Mouse (Mus musculus): ENCODE measurements around the gene Ece1.
A peak's percentile ranks its signal among the peaks of the same experiment; 100 is the strongest.

Ece1 gene

DNA sequence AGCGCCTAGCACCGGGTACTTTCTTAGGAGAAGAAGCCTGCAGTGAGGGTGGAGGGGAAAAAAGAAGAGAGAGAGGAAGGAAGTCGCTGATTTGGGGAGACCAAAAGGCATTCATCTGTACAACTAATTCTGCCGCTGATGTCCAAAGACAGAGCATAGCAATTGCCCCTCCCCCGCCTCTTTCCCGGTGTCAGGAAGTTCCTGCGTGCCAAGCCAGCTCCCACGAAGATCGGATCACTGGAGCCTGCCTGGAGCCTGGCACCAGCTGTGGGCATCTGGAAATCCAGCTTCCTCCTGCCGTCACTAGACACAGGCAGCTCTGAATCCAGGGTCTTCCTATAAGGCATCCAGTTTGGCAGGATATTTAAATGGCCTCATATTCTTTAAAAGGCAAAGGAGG lies 122.2 kb downstream of the Ece1 start:
- no peak for DNase-seq (ENCODE audit: inconsistent ontology term)

DNA sequence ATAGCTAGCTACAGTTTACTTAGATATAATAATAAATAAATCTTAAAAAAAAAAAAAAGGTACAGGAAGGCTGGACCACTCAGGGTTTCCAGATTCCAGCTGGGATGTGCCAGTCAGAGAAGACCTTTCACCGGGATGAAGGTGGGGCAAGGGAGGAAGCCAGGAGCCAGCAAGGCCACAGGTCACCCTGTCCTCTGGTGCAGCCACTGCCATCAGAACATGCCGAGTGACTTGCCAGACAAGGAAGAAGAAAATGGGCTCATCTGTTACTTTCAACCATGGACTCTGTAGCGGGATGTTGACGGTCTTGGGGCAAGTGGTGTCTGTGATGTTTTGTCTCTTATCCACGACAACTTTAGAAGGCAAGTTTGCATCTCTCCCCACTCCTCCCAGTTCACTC lies 122.7 kb downstream of the Ece1 start:
- no peak for DNase-seq (ENCODE audit: inconsistent ontology term)

DNA sequence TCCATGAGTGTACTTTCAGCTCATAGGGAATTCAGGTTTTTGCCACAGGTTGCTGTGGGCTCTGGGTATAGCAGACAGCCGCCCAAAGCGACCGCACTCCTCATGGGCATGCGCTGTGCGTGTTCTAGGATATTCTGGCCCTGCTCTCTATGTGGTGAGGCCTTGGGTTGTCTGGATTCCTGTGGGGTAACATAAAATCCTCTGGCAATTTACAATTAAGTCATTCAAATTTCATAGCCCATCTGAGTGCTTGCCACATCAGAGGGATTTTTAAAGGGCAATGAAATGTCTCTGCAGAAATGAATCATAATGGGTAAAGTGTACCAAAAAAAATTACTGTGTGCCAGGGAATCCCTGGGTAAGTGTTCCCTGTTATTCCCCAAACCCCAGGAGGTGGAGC lies 127.4 kb downstream of the Ece1 start:
- DNase-seq (ENCODE audit: inconsistent ontology term) = peak; percentile 62

DNA sequence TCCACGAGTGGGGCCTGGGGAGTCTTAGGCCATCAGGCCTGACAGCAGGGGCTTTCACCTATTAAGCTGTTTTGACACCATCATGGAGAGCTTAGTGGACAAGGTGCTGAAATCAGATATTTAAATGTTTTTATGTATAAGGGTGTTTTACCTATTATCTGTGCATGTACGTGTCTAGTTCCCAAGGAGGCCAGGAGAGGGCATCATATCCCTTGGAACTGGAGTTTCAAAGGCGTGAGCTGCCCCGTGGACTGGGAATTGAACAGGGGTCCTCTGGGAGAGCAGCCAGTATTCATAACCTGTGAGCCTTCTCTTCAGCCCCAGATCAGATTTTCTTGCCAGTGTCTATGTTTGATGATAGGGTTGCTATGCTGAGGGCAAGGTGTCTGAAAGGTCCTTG lies 128.4 kb downstream of the Ece1 start:
- no peak for DNase-seq (ENCODE audit: inconsistent ontology term)

DNA sequence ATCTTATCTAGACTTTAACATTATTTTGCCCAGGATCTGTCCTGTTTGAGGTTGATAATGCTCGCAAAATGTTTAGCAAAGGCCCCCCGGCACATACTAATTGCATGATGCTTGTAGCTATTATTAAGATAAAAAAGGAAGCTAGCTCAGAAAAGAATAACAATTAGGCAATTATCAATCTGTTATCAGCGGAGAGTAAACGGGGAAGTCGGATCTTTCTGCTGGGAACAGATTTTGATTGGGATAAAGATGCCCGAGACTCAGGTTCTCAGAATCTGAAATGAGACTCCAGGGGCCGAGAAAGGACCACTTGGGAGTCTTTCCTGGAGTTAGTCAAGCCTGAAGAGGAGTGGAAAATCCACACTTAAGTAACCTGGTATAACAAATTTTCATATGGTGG lies 129.2 kb downstream of the Ece1 start:
- no peak for DNase-seq (ENCODE audit: inconsistent ontology term)

DNA sequence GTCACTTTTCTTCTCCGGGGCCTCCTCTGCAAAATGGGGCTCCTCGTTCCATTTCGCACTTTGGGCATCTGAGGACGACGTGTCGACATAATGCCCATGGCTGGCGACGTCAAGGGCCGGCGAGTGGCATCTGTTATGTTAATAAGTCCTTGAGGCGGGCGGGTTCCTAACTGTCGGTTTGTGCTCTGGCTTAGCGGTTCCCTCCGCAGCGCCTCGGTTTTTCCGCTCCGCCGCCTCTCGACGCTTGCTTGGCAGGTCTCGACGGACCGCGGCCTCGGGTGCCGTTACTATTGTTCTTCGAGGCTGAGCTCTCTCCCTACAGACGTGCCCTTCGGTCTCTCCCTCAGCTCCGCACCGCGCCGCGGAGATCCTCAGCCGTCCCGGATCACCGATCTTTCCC lies 130.9 kb downstream of the Ece1 start, which contains the start of gene Eif4g3:
Gene Eif4g3, plus strand, starts transcription at position 133 of the 400 bp plus-strand sequence.
- DNase-seq (ENCODE audit: inconsistent ontology term) = no peak

DNA sequence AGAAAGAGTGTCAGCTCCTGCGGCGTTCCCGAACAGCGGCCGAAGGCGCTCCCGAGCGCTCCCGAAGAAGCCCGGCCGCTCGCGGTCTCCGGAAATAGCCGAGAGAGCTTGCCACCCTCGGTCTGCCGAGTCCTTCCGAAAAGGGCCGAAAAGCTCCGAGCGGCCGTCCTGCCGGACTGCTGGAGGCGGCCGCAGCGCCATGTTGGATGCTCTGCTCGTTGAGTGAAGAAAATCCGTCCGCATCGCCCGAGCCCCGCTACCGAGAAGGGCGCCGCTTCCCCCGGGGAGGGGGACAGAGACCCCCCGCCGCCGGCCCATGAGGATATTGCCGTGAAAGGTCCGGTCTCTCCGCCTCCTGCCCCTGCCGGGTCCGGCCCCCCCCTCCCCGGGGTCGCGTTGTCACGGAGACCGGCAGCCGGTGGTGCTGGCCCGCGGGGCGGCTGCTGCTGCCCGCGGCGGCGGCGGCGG lies 131.3 kb downstream of the Ece1 start:
- DNase-seq (ENCODE audit: inconsistent ontology term) = peak; percentile 95

DNA sequence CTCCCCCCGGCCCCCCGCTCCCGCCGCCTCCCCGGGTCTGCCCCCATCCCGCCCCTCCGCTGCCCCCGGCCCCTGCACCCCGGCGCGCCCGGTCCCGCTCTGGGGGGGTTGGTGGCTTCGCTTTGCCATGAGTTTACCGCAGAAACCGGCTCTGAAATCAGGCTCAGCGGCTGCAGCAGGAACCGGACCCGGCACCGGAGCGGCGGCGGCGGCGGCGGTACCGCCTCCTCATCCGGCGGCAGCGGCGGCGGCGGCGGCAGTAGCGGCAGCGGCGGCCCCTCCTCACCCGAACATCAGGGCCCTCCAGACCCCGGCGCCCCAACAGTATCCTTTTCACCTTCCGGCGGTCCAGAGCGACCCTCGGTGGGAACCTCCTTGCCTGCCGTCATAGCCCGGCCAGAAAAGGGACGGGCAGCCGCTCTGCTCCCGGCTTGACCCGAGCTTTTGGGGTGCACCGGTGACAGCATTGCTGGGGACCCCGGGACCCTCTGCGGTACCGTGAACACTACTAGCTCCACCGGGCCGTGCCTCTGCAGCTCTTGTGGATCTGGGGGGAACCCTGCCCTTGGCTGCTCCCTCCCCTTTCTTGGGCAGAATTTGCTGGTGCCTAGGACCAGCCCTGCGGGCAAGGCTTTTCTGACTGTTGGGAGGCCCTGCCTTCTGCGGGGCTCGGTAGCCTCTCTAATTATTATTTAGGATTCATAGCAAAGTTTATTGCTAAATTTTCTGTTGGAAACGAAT lies 132.0 kb downstream of the Ece1 start:
- peak; percentile 51 for DNase-seq (ENCODE audit: inconsistent ontology term)

DNA sequence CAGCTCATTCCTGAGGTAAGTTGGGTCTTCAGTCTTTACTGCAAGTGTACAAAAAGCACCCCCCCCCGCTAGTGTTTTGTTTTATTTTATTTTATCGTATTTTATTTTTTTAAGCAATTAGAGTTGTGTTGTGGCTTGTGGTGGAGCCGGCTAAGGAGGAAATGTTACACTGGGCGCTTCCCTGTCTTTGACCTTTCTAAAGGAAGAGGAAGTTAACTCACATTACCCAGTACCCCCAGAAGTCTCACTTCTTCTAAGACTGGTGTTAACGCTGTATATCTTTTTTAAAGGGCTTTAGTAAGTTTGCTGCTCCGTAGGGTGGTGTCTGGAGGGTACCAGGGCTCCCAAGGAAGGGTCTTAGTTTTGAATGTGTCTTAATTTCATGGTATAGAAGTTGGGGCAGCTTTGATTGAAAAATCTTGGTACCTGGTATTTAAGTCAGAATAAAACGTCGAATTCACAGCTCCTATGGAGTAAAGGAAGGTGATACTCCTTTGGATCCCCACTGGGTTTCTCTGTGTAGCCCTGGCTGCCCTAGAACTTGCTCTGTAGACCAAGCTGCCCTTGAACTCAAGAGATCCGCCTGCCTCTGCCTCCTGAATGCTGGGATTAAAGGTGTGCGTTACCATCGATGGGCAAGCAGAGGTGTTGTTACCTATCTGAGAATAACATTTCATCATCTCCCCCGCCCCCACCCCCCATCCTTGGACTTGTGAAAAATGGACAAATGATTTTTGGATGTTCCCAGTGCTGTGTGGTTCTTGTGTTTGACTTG lies 132.7 kb downstream of the Ece1 start:
- no peak for DNase-seq (ENCODE audit: inconsistent ontology term)

DNA sequence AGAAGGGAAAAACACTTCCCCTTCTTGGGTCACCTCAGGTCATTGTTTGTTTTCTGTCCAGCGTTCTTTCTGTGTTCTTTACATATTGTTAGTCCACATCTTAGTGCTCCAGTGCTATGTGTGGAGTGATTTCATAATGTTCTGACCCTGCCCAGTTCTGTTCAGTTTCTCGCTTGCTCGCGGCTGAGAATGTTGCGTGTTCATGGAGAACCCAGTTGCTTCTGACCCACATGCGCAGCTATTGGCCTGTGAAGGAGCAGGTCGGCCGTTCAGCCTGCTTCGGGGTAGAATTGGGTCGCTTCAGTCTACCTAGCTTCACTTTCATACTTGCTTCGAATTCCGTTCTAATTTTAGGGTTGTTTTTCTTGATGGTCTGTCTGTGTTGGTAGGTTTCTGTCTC lies 133.4 kb downstream of the Ece1 start:
- no peak for DNase-seq (ENCODE audit: inconsistent ontology term)

DNA sequence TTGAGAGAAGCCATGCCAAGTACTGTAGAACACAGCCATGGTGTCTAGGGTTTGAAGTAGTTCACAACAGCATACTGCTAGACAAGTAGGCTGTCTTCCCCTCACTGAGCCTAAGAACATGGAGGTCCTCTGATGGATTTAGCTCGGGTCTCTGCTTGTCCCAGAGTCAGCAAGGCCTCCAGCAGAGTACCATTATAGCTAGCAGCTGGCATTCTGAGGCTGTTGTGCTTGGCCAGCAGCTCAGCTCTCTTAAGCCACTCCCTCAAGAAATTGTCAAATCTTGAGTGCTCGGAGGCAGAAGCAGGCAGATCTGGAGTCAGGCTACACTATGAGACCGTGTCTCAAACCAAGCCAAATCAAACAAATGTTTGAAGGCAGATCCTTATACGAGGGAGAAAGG lies 136.2 kb downstream of the Ece1 start:
- no peak for DNase-seq (ENCODE audit: inconsistent ontology term)

DNA sequence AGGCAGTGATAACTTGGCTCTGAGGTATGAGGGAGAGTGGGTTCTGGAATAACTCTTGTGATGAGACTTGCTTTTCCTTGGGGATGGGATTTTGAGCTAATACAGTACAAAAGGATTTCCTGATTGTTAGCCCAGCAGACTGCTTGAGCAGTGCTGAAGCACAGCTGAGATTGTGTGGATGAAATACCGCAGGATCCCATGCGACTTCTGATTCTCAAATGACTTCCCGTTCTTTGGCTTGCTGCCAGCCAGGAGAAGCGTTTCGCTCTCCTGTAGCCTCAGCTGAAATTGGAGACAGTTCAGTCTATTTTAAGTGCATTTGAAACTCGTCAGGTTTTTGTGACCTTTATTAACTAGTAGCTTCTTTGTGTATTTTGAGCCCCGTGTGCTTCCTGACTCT lies 138.6 kb downstream of the Ece1 start:
- DNase-seq (ENCODE audit: inconsistent ontology term) = no peak

DNA sequence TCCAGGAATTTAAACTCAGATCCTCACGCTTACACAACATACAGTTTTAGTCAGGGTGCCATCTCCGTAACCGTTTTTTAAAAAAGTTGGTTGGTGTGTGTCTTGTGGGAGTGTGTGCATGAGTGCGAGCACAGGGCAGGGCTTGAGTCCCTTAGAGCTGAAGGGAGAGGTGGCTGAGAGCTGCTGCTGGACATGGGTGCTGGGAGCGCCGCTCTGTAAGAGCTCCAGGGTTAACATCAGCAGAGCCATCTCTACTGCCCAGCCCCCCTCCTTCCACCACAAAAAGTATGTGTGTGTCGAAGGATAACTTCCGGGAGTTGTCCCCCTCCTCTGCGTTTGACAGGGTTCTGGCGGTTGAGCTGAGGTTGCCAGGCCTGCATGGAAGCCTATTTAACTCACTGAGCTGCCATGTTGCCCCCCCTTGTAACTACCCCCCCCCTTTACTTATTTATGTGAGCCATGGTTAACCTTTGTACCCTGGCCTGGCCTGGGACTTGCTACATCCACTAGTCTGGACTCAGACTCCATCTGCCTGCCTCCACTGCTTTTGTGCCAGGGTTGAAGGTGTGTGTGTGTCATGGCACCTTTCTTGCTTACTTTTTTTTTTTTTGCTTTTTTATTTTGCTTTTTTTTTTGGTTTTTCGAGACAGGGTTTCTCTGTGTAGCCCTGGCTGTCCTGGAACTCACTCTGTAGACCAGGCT lies 142.0 kb downstream of the Ece1 start:
- no peak for DNase-seq (ENCODE audit: inconsistent ontology term)

DNA sequence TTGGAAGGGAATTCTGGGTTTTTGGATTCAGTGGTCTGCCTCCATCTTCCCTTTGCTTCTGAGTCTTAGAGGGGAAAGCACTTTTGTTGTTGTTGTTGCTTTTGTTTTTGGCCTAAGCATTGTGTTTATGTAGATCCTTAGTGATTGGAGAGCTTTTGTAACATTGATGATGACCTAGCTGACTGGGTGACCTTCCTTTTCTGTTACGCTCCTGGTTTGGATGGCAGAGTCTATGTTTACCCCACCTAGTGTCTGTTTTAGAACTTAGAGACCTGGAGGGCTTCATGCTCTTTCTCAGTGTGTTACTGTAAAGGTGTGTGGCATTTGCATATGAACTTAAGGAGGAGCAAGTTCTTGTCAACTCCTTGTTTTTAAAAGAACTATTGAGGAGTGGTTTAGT lies 143.7 kb downstream of the Ece1 start:
- no peak for DNase-seq (ENCODE audit: inconsistent ontology term)

DNA sequence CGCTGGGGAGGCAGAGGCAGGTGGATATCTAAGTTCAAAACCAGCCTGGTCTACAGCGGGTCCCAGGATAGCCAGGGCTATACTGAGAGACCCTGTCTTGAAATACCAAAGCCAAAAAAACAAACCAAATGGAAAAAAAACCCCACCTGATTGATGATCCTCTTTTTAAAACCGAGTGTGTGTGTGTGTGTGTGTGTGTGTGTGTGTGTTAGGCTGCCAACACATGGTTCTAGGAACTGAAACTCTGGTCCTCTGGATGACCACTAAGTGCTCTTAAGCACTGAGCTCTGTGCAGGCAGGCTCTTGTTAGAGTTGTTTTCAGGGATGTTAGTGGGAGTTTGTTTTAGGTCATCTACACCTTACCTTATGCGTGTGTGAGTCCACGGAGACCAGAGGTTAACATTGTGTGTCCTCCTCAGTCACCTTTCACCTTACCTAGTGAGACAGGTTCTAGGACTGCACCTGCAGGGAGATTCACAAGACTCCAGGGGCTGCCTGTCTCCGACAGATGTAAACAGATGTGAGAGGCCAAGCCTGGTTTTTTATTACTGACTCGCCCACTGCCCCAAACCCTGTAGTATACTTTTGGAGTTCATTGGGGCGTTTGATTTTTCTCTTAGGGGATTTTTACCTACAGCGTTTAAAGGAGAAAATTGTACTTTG lies 145.0 kb downstream of the Ece1 start:
- no peak for DNase-seq (ENCODE audit: inconsistent ontology term)

DNA sequence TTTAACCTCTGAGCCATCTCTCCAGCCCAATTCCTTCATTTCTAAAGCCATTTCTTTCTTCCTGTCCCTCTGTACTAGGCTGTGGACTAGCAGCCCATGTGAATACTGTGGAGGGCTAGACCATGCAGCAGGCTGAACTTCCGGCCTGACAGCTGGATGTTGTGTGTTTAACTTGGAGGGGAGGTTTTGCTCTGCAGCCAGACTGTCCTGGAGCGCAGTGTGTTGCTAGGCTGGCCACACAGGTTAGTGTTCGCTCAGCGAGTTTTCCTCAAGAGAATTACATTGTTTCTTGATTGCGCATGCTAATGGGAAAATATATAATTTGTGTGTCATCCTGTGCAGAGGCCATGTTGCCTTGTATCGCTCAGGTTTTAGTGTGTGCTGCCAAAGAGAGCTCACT lies 146.6 kb downstream of the Ece1 start:
- no peak for DNase-seq (ENCODE audit: inconsistent ontology term)

DNA sequence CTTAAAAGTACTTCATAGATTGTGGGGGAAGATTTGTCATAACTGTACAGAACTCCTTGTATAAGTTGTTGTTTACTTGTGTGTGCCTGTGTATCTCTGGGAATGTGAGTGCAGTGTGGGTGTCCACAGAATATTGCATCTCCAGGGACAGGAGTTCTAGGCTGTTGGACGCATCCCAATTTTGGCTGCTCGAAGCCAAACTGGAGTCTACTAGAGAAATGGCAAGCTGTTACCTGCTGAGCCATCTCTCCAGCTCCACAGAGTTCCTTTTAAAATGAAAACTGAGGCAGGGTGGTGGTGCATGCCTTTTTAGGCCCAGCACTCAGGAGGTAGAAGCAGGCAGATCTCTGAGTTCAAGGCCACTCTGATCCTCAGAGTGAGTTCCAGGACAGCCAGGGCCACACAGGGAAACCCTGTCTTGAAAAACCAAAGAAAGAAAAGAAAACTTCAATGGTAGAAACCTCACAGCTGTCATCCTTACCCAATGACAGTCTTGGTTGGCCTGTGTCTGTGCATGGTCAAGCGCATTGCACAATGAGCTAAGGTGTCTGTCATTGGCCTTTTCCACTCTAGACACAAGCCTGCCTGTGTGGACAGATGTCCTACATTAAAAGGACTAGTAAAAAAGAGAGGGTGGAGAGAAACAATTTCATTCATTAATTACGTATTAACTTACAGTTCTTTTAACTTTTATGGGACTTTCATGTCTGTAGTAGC lies 147.9 kb downstream of the Ece1 start:
- DNase-seq (ENCODE audit: inconsistent ontology term) = no peak

DNA sequence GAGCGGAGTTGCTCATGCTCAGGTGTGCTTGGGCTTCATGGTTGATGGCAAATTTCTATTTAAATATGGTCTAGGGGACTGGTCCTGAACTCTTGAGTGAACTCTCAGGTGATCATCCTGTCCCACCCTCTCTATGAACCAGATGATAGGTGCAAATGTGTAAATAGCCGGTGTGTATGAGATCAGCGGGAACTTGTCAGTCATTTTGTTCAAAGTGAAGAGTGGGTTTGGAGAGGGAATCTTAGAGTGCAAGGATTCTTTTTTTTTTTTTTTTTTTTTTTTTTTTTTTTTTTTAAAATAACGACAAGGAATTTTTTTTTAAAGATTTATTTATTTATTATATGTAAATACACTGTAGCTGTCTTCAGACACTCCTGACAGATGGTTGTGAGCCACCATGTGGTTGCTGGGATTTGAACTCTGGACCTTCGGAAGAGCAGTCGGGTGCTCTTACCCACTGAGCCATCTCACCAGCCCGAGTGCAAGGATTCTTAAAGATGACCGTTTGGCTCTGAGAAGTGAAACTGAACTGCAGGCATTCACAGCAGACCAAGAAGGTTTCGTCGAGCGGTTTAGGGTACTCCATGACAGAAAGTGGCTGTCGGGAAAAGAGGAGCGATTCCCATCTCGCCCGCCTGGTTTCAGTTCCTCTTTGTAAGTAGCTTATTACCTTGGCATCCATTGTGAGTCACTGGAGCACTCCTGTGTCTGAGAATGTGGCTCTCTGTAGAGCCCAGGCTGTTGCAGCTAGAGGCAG lies 151.9 kb downstream of the Ece1 start:
- DNase-seq (ENCODE audit: inconsistent ontology term) = no peak
